Mouse (Mus musculus) intestine, embryonic 16.5 days (tissue): ENCODE data around the gene Fam173b. TPM values are rescaled to one million over a fixed set of nuclear protein-coding genes. Genes with fewer than 3 reads are reported as not detected.

Experiments used
- ATAC-seq: fragments of 200-750 bp; cut with Nextera tagmentation; 2 replicates; pipeline ENCODE4 v1.8.0; 2017; ENCODE audit warnings: moderate TSS enrichment, moderate library complexity
- H3K27ac ChIP-seq: fragments of 300-500 bp; sonication (generic); 2 replicates; pipeline ENCODE4 v1.5.1; 2014; ENCODE audit warnings: mild to moderate bottlenecking, low read length
- H3K27me3 ChIP-seq: fragments of 300-500 bp; sonication (generic); replicated peaks from 2 replicates; pipeline ENCODE4 v1.6.1; 2014; ENCODE audit warnings: low read length, control low read depth, mixed read lengths; ENCODE audit not compliant: control insufficient read depth, insufficient read depth
- H3K36me3 ChIP-seq: fragments of 300-500 bp; sonication (generic); 2 replicates; pipeline ENCODE4 v1.6.1; 2014; ENCODE audit warnings: low read length, control low read depth; ENCODE audit not compliant: control insufficient read depth, insufficient read depth
- H3K4me1 ChIP-seq: fragments of 300-500 bp; sonication (generic); 2 replicates; pipeline ENCODE4 v1.6.1; 2014; ENCODE audit warnings: low read length, control low read depth, mixed read lengths; ENCODE audit not compliant: control insufficient read depth, insufficient read depth
- H3K4me2 ChIP-seq: fragments of 300-500 bp; sonication (generic); 2 replicates; pipeline ENCODE4 v1.6.1; 2014; ENCODE audit warnings: low read depth, low read length, control low read depth
- H3K4me3 ChIP-seq: fragments of 300-500 bp; sonication (generic); 2 replicates; pipeline ENCODE4 v1.5.1; 2014; ENCODE audit warnings: mild to moderate bottlenecking, low read length
- H3K9ac ChIP-seq: fragments of 300-500 bp; sonication (generic); 2 replicates; pipeline ENCODE4 v1.6.1; 2014; ENCODE audit warnings: low read depth, low read length
- H3K9me3 ChIP-seq: fragments of 300-500 bp; sonication (generic); 2 replicates; pipeline ENCODE4 v1.6.1; 2016; ENCODE audit warnings: low read length, control low read depth; ENCODE audit not compliant: control insufficient read depth
- WGBS: fragments of 180-500 bp; shearing (Covaris S2); extraction: QIAGEN DNeasy Blood & Tissue Kit; methylation state at CpG from one replicate; pipeline ENCODE4 v1.1.7; 2014; 5-methylcytosine and 5-hydroxymethylcytosine counted together
- polyA plus RNA-seq: library from polyadenylated mRNA; unstranded; fragments of >200 nt; fragmentation: Nextera tagmentation; extraction: Ambion mirVana; gene quantifications from 2 replicates; pipeline ENCODE4 v1.2.1, GENCODE M21; 2015

The Fam173b gene
- polyA plus RNA-seq, 1 experiment from 2014 or later: 15.7 TPM

DNA sequence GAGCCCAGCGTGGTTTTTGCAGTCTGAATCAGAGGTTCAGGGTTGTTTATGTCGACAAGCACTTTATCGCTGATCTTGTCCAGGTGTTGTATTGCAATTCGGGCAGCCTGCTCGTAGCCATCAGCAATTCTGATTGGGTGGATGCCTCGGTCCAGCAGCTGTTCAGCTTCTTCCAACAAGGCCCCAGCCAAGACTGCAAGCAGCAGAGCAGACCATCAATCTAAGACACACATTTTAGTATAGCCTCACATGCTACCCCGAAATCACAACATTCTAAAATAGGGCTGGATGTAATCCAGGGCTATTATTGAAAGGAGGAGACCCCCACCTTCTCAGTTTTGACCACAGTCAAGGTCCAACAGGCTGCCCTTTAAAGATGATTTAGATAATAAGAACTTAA, 6.0 kb upstream of the Fam173b start:
- Histone ChIP-seq H3K27me3 (no peaks in the 10 kb centered on the region), H3K4me2 (no peak overlapping the region), H3K36me3 (peaks cover 45% of the 10 kb centered on the region), H3K4me1 (peaks cover 11% of the 10 kb centered on the region), H3K9ac (no peak overlapping the region), H3K9me3 (no peaks in the 10 kb centered on the region), H3K4me3 (no peak overlapping the region), H3K27ac (no peak overlapping the region)
- 62% methylated on average over 7 of the region's 7 CpGs for WGBS
- no peak for ATAC-seq

DNA sequence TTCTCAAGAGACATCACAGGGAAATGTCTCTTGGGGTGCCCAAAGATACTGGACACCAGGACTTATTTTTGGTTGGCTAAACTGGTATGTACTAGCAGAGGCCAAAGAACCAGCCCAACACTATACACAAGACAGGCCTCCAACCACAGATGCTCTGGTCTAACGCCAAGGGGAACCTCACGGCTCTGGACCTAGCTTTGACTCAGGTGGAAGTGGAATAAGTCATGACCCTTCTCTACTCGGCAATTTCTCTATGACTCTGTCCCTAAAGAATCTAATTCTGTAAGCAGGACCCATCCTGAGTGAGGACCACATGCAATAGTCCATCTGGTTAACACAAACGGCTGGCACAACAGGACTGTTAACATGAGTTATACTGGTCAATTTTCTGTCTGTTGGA, 1.8 kb upstream of the Fam173b start:
- peaks cover 10% of the 10 kb centered on the region for H3K36me3 ChIP-seq
- H3K4me1 ChIP-seq: peaks cover 14% of the 10 kb centered on the region
- no peaks in the 10 kb centered on the region for H3K27me3 ChIP-seq
- no peak overlapping the region for H3K27ac ChIP-seq
- ATAC-seq: no peak
- H3K9ac ChIP-seq: no peak overlapping the region
- H3K4me3 ChIP-seq: peak overlapping the region; percentile 85; the same call in 1 of the 2 replicates
- 60% methylated on average over 4 of the region's 4 CpGs for WGBS
- H3K9me3 ChIP-seq: no peaks in the 10 kb centered on the region
- peak overlapping the region; percentile 88 for H3K4me2 ChIP-seq

DNA sequence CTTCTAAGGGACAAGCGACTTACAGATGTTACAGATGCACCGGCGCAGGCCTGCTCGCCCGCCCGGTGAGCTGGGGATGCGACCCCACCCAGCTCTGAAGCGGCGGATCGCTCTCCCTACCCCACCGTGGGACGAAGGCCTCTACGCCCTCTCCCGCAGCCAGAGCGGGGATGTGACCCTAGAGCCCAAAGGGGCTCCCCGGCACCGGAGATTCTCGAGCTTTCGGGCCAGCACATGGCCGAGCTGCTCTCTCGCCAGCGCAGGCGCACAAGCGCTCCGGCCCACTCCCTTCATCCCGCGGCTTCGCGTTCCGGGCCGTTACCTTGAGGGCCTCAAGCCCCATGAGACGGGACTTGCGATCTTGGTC, 390 bp upstream of the Fam173b start:
- Histone ChIP-seq H3K27ac (peak overlapping the region; percentile 67), H3K4me3 (peak overlapping the region; percentile 85), H3K4me1 (peaks cover 14% of the 10 kb centered on the region), H3K36me3 (peaks cover 4% of the 10 kb centered on the region; the same call in 1 of the 2 replicates), H3K9ac (peak overlapping the region; percentile 94), H3K4me2 (peak overlapping the region; percentile 88), H3K9me3 (no peaks in the 10 kb centered on the region), H3K27me3 (no peaks in the 10 kb centered on the region)
- under 1% methylated on average over 33 of the region's 33 CpGs for whole genome bisulfite sequencing
- ATAC-seq: peak; percentile 79

GRCm38 (mm10) chr15:31602426-31602825, 774 bp downstream of the Fam173b start:
- H3K4me1 ChIP-seq: peaks cover 19% of the 10 kb centered on the region
- WGBS: 2% methylated on average over 15 of the region's 15 CpGs
- H3K36me3 ChIP-seq: no peaks in the 10 kb centered on the region
- no peaks in the 10 kb centered on the region for H3K9me3 ChIP-seq
- peak overlapping the region; percentile 95 for H3K27ac ChIP-seq
- peak; percentile 73 for ATAC-seq
- H3K4me2 ChIP-seq: peak overlapping the region; percentile 52
- no peaks in the 10 kb centered on the region for H3K27me3 ChIP-seq
- peak overlapping the region; percentile 90 for H3K9ac ChIP-seq
- peak overlapping the region; percentile 85 for H3K4me3 ChIP-seq

- Histone ChIP-seq H3K4me2 (peak overlapping the region; percentile 52), H3K27me3 (no peaks in the 10 kb centered on the region), H3K9me3 (no peaks in the 10 kb centered on the region), H3K36me3 (no peaks in the 10 kb centered on the region), H3K4me1 (peaks cover 19% of the 10 kb centered on the region), H3K9ac (no peak overlapping the region), H3K27ac (no peak overlapping the region), H3K4me3 (peak overlapping the region; percentile 85; the same call in 1 of the 2 replicates)
- 85% methylated on average over 13 of the region's 13 CpGs for WGBS
- ATAC-seq: no peak
Measured at GRCm38 (mm10) chr15:31603113-31603512, 1.5 kb downstream of the Fam173b start.

DNA sequence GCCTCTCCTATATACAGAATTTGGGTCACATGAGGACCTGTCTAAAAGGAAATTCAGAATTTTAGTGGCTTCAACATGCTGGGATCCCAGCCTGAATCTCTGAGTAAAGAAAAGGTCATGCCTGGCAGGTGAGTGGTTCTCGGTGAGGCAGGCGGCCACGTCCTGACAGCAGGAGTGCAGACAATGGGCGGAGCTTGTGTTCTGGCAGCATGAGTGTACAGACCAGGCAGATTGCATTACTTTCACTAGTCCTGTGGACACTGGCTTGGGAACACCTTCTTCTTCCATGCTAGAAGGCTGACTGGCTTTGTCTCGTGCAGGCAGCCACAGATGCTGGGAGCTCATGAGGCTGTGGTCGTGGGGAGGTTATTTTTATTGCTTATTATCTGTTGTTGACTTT, 5.2 kb downstream of the Fam173b start:
- 63% methylated on average over 6 of the region's 6 CpGs for WGBS
- Histone ChIP-seq H3K36me3 (no peaks in the 10 kb centered on the region), H3K9ac (no peak overlapping the region), H3K27me3 (no peaks in the 10 kb centered on the region), H3K27ac (no peak overlapping the region), H3K9me3 (no peaks in the 10 kb centered on the region), H3K4me1 (0 out of 2 replicates have a peak, but pooled peaks cover 8% of the 10 kb centered on the region), H3K4me2 (no peak overlapping the region), H3K4me3 (no peak overlapping the region)
- ATAC-seq: no peak

DNA sequence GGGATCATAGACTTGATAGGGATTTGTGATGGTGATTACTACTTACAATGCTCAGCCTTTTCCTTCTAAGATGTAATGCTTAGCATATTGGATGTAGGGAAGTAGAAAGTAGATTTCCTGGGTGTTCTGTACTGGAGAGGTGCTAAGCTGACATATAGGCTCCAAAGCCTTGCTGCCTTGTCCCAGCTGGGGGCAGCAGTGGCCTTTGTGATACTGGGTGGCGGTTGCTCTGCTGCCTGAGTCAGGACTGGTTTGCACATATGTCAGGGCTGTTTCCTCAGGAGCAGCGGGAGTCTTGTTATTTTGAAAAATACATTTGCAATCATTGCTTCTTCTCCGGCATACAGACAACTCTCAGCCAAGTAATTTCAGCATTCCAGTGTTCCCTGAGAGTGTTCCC, 9.4 kb downstream of the Fam173b start:
- Histone ChIP-seq H3K27ac (no peak overlapping the region), H3K9ac (no peak overlapping the region), H3K4me1 (0 out of 2 replicates have a peak, but pooled peaks cover 5% of the 10 kb centered on the region), H3K4me2 (no peak overlapping the region), H3K36me3 (no peaks in the 10 kb centered on the region), H3K9me3 (no peaks in the 10 kb centered on the region), H3K4me3 (no peak overlapping the region), H3K27me3 (no peaks in the 10 kb centered on the region)
- ATAC-seq: no peak
- WGBS: 59% methylated on average over 3 of the region's 3 CpGs

DNA sequence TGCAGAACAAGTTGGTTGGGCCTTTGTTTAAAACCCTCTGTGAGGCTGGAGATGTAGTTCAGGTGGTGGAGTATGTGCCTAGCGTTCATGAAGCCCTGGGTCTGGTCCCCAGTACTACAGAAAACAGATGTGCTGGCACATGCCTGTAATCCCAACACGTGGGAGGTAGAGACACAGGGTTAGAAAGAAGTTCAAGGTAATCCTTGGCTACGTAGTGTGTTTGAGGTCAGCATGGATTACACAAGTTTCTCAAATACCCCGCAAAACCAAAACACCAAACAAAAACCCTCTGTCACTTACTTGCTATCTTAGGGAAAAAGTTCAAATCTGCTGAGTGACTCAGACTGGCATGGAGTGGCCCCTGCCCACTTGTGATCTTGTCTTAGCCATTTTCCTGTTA, 10.3 kb downstream of the Fam173b start:
- Histone ChIP-seq H3K9me3 (no peaks in the 10 kb centered on the region), H3K9ac (no peak overlapping the region), H3K36me3 (no peaks in the 10 kb centered on the region), H3K27ac (no peak overlapping the region), H3K4me1 (0 out of 2 replicates have a peak, but pooled peaks cover under 1% of the 10 kb centered on the region), H3K4me2 (no peak overlapping the region), H3K27me3 (no peaks in the 10 kb centered on the region), H3K4me3 (no peak overlapping the region)
- ATAC-seq: no peak
- WGBS: 91% methylated on average over 4 of the region's 4 CpGs

- Histone ChIP-seq H3K4me1 (no peaks in the 10 kb centered on the region), H3K9ac (no peak overlapping the region), H3K27ac (no peak overlapping the region), H3K27me3 (no peaks in the 10 kb centered on the region), H3K36me3 (no peaks in the 10 kb centered on the region), H3K9me3 (no peaks in the 10 kb centered on the region), H3K4me2 (no peak overlapping the region), H3K4me3 (no peak overlapping the region)
- no peak for ATAC-seq
- 87% methylated on average over 6 of the region's 6 CpGs for WGBS
Measured at GRCm38 (mm10) chr15:31613826-31614453, 12.3 kb downstream of the Fam173b start.

GRCm38 (mm10) chr15:31614666-31615065, 13.0 kb downstream of the Fam173b start:
- no peak overlapping the region for H3K9ac ChIP-seq
- H3K36me3 ChIP-seq: no peaks in the 10 kb centered on the region
- no peak overlapping the region for H3K27ac ChIP-seq
- H3K4me1 ChIP-seq: no peaks in the 10 kb centered on the region
- H3K4me3 ChIP-seq: no peak overlapping the region
- no peaks in the 10 kb centered on the region for H3K9me3 ChIP-seq
- 73% methylated on average over 2 of the region's 2 CpGs for WGBS
- H3K27me3 ChIP-seq: no peaks in the 10 kb centered on the region
- no peak for ATAC-seq
- no peak overlapping the region for H3K4me2 ChIP-seq
